Mouse (Mus musculus): ENCODE measurements at regions not wholly inside any gene's neighbourhood (a gene's known extent, or its start where the extent isn't known, plus 50 kb on each side); places are given as distances from the start of the nearest gene placed in this dataset.

GRCm38 (mm10) chr16:42499514-42499913, 159.1 kb upstream of the Gap43 start:
- Histone ChIP-seq H3K27ac (no peak overlapping the region), H3K36me3 (replicated peaks) (no peaks in the 10 kb centered on the region), H3K4me3 (no peak overlapping the region), H3K27me3 (replicated peaks) (no peaks in the 10 kb centered on the region), H3K9me3 (no peaks in the 10 kb centered on the region), H3K9ac (no peak overlapping the region), H3K4me1 (no peaks in the 10 kb centered on the region), H3K4me2 (no peak overlapping the region)
- no peak for ATAC-seq (replicated peaks)
- 94% methylated on average over 6 of the region's 6 CpGs for WGBS

GRCm38 (mm10) chr16:42498368-42498767, 157.9 kb upstream of the Gap43 start:
- WGBS: 56% methylated on average over 2 of the region's 2 CpGs

GRCm38 (mm10) chr16:42493596-42493995, 153.1 kb upstream of the Gap43 start:
- Histone ChIP-seq H3K4me2 (no peak overlapping the region), H3K36me3 (replicated peaks) (no peaks in the 10 kb centered on the region), H3K9me3 (no peaks in the 10 kb centered on the region), H3K9ac (no peak overlapping the region), H3K27ac (no peak overlapping the region), H3K4me3 (no peak overlapping the region), H3K27me3 (replicated peaks) (no peaks in the 10 kb centered on the region), H3K4me1 (peaks cover 3% of the 10 kb centered on the region)
- 87% methylated on average over 1 of the region's 1 CpGs for WGBS
- no peak for ATAC-seq (replicated peaks)

More at GRCm38 (mm10) chr16:42498368-42498767, 157.9 kb upstream of the Gap43 start:
- H3K9ac ChIP-seq: no peak overlapping the region
- no peaks in the 10 kb centered on the region for H3K27me3 ChIP-seq (replicated peaks)
- H3K9me3 ChIP-seq: no peaks in the 10 kb centered on the region
- no peak overlapping the region for H3K4me3 ChIP-seq
- no peak for ATAC-seq (replicated peaks)
- no peak overlapping the region for H3K27ac ChIP-seq
- H3K4me2 ChIP-seq: no peak overlapping the region
- H3K36me3 ChIP-seq (replicated peaks): no peaks in the 10 kb centered on the region
- no peaks in the 10 kb centered on the region for H3K4me1 ChIP-seq

- 0 out of 2 replicates have a peak, but pooled peaks have one; percentile 54 for ATAC-seq (replicated peaks)
- Histone ChIP-seq H3K4me2 (no peak overlapping the region), H3K4me3 (no peak overlapping the region), H3K27ac (no peak overlapping the region), H3K36me3 (replicated peaks) (no peaks in the 10 kb centered on the region), H3K27me3 (replicated peaks) (no peaks in the 10 kb centered on the region), H3K9ac (no peak overlapping the region), H3K9me3 (no peaks in the 10 kb centered on the region), H3K4me1 (peaks cover 5% of the 10 kb centered on the region)
- 34% methylated on average over 4 of the region's 4 CpGs for WGBS
These were observed 148.3 kb upstream of the Gap43 start for GRCm38 (mm10) chr16:42488745-42489144.

GRCm38 (mm10) chr16:42479978-42480377, 139.5 kb upstream of the Gap43 start:
- no peaks in the 10 kb centered on the region for H3K4me1 ChIP-seq
- no peak overlapping the region for H3K27ac ChIP-seq
- H3K4me2 ChIP-seq: no peak overlapping the region
- no peaks in the 10 kb centered on the region for H3K36me3 ChIP-seq (replicated peaks)
- H3K27me3 ChIP-seq (replicated peaks): no peaks in the 10 kb centered on the region
- H3K4me3 ChIP-seq: no peak overlapping the region
- no peaks in the 10 kb centered on the region for H3K9me3 ChIP-seq
- H3K9ac ChIP-seq: no peak overlapping the region
- WGBS: 35% methylated on average over 5 of the region's 5 CpGs
- ATAC-seq (replicated peaks): no peak

GRCm38 (mm10) chr16:42466976-42467375, 126.5 kb upstream of the Gap43 start:
- Histone ChIP-seq H3K36me3 (replicated peaks) (no peaks in the 10 kb centered on the region), H3K9me3 (no peaks in the 10 kb centered on the region), H3K9ac (no peak overlapping the region), H3K27ac (no peak overlapping the region), H3K4me2 (no peak overlapping the region), H3K4me1 (0 out of 2 replicates have a peak, but pooled peaks cover 4% of the 10 kb centered on the region), H3K4me3 (no peak overlapping the region), H3K27me3 (replicated peaks) (no peaks in the 10 kb centered on the region)
- 42% methylated on average over 1 of the region's 1 CpGs for WGBS
- no peak for ATAC-seq (replicated peaks)

GRCm38 (mm10) chr16:42456335-42456984, 116.0 kb upstream of the Gap43 start:
- ATAC-seq (replicated peaks): no peak
- no peaks in the 10 kb centered on the region for H3K9me3 ChIP-seq
- 0 out of 2 replicates have a peak, but pooled peaks cover 2% of the 10 kb centered on the region for H3K4me1 ChIP-seq
- no peak overlapping the region for H3K27ac ChIP-seq
- 81% methylated on average over 8 of the region's 8 CpGs for WGBS
- no peaks in the 10 kb centered on the region for H3K27me3 ChIP-seq (replicated peaks)
- H3K4me3 ChIP-seq: no peak overlapping the region
- H3K9ac ChIP-seq: no peak overlapping the region
- H3K36me3 ChIP-seq (replicated peaks): no peaks in the 10 kb centered on the region
- H3K4me2 ChIP-seq: no peak overlapping the region

GRCm38 (mm10) chr16:42453338-42453737, 112.9 kb upstream of the Gap43 start:
- Histone ChIP-seq H3K27me3 (replicated peaks) (no peaks in the 10 kb centered on the region), H3K4me3 (no peak overlapping the region), H3K36me3 (replicated peaks) (no peaks in the 10 kb centered on the region), H3K4me2 (no peak overlapping the region), H3K4me1 (0 out of 2 replicates have a peak, but pooled peaks cover 2% of the 10 kb centered on the region), H3K27ac (no peak overlapping the region), H3K9me3 (no peaks in the 10 kb centered on the region), H3K9ac (no peak overlapping the region)
- 64% methylated on average over 5 of the region's 5 CpGs for WGBS
- ATAC-seq (replicated peaks): no peak

GRCm38 (mm10) chr16:42449840-42450444, 109.5 kb upstream of the Gap43 start:
- H3K9me3 ChIP-seq: no peaks in the 10 kb centered on the region
- WGBS: 91% methylated on average over 8 of the region's 8 CpGs
- H3K4me2 ChIP-seq: no peak overlapping the region
- no peak for ATAC-seq (replicated peaks)
- no peaks in the 10 kb centered on the region for H3K36me3 ChIP-seq (replicated peaks)
- no peak overlapping the region for H3K4me3 ChIP-seq
- H3K27ac ChIP-seq: no peak overlapping the region
- no peak overlapping the region for H3K9ac ChIP-seq
- peaks cover 12% of the 10 kb centered on the region for H3K4me1 ChIP-seq
- H3K27me3 ChIP-seq (replicated peaks): no peaks in the 10 kb centered on the region

- WGBS: 1% methylated on average over 6 of the region's 6 CpGs
- no peaks in the 10 kb centered on the region for H3K9me3 ChIP-seq
- peak overlapping the region; percentile 86 for H3K27ac ChIP-seq
- peak overlapping the region; percentile 46 for H3K4me2 ChIP-seq
- H3K4me1 ChIP-seq: peaks cover 24% of the 10 kb centered on the region
- H3K36me3 ChIP-seq (replicated peaks): no peaks in the 10 kb centered on the region
- no peak overlapping the region for H3K9ac ChIP-seq
- H3K4me3 ChIP-seq: peak overlapping the region; percentile 17
- peak; percentile 93 for ATAC-seq (replicated peaks)
- H3K27me3 ChIP-seq (replicated peaks): no peaks in the 10 kb centered on the region
These were observed 104.5 kb upstream of the Gap43 start for GRCm38 (mm10) chr16:42444863-42445423.

GRCm38 (mm10) chr16:42444408-42444862, 104.0 kb upstream of the Gap43 start:
- peak overlapping the region; percentile 17 for H3K4me3 ChIP-seq
- H3K27ac ChIP-seq: peak overlapping the region; percentile 86
- H3K36me3 ChIP-seq (replicated peaks): no peaks in the 10 kb centered on the region
- H3K27me3 ChIP-seq (replicated peaks): no peaks in the 10 kb centered on the region
- no peak overlapping the region for H3K9ac ChIP-seq
- peaks cover 24% of the 10 kb centered on the region for H3K4me1 ChIP-seq
- peak; percentile 80 for ATAC-seq (replicated peaks)
- H3K4me2 ChIP-seq: peak overlapping the region; percentile 46
- WGBS: 13% methylated on average over 10 of the region's 10 CpGs
- H3K9me3 ChIP-seq: no peaks in the 10 kb centered on the region

GRCm38 (mm10) chr16:42440822-42441221, 100.4 kb upstream of the Gap43 start:
- Histone ChIP-seq H3K9me3 (no peaks in the 10 kb centered on the region), H3K4me3 (no peak overlapping the region), H3K4me2 (no peak overlapping the region), H3K4me1 (peaks cover 22% of the 10 kb centered on the region), H3K36me3 (replicated peaks) (no peaks in the 10 kb centered on the region), H3K27ac (no peak overlapping the region), H3K27me3 (replicated peaks) (no peaks in the 10 kb centered on the region), H3K9ac (no peak overlapping the region)
- WGBS: 38% methylated on average over 4 of the region's 4 CpGs
- ATAC-seq (replicated peaks): no peak

All from midbrain, embryonic 15.5 days (tissue).